Mouse (Mus musculus) macrophage (primary cell): ENCODE data around the gene Timp3. TPM values are rescaled to one million over a fixed set of nuclear protein-coding genes. Genes with fewer than 3 reads are reported as not detected.

Source experiments
- H3K27ac ChIP-seq: fragments of 350-480 bp; formaldehyde crosslinking; 2 replicates; pipeline ENCODE4 v1.9.0; 2021
- H3K36me3 ChIP-seq: fragments of 350-480 bp; formaldehyde crosslinking; 2 replicates; pipeline ENCODE4 v1.9.0; 2021; ENCODE audit errors: inconsistent target
- H3K4me3 ChIP-seq: fragments of 350-480 bp; formaldehyde crosslinking; 2 replicates; pipeline ENCODE4 v1.9.0; 2021; ENCODE audit errors: inconsistent target
- H3K79me2 ChIP-seq: fragments of 350-480 bp; formaldehyde crosslinking; 2 replicates; pipeline ENCODE4 v1.9.0; 2021; ENCODE audit errors: inconsistent target
- WGBS: methylation state at CpG from one replicate; pipeline ENCODE4 v1.1.7; 2026; ENCODE audit warnings: inconsistent platforms; ENCODE audit not compliant: missing documents; 5-methylcytosine and 5-hydroxymethylcytosine counted together
- polyA plus RNA-seq: library from polyadenylated mRNA; stranded (reverse); fragments of 250-400 nt; gene quantifications from 3 replicates; pipeline ENCODE4 v1.2.4, GENCODE M21; 2018; ENCODE audit warnings: inconsistent platforms

Gene Timp3
- polyA plus RNA-seq, 1 experiment from 2014 or later: 0.83 TPM

GRCm38 (mm10) chr10:86341589-86341988 lies 41.4 kb downstream of the Timp3 start:
- Histone ChIP-seq H3K4me3 (no peak overlapping the region), H3K79me2 (no peaks in the 10 kb centered on the region), H3K27ac (no peak overlapping the region), H3K36me3 (no peaks in the 10 kb centered on the region)
- WGBS: 92% methylated on average over 8 of the region's 8 CpGs

DNA sequence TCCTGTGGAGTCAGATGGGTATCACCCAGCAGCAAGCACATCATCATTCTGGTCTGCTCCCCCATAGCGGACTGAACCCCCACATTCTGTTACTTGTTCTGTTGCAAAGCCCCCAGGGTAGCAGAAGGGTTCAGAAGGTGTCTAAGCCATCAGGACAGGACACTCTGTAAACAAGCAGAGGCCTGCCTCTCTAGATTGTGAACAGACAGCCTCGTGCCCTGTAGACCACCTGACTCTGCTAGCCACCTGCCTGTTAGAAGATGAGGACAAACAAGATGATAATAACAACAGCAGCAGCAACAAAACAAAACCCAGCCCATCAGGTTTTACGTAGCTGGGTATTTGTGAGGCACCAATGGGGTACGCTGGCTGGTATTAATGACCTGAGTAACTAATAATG lies 42.0 kb downstream of the Timp3 start:
- WGBS: 98% methylated on average over 4 of the region's 4 CpGs
- no peak overlapping the region for H3K4me3 ChIP-seq
- H3K27ac ChIP-seq: no peak overlapping the region
- no peaks in the 10 kb centered on the region for H3K79me2 ChIP-seq
- no peaks in the 10 kb centered on the region for H3K36me3 ChIP-seq

DNA sequence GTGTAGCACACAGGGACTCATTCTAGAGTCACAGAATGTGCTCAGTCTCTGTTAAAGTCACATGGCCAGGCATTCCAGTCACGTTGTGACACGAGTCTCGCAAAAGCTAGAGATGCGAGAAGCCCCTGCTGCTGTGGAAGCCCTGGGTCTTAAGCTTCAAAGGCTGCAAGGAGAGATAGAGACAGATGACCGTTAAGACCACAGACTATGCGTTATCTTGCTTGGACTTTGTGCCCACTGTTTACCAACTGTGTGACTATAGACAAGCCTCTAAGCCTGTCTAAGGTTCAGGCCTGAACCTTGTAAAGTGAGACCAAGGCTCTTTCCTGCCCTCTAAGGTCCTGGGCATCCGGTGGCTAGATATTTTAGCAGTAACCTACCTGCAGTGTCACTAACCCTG lies 42.5 kb downstream of the Timp3 start:
- Histone ChIP-seq H3K36me3 (no peaks in the 10 kb centered on the region), H3K4me3 (no peak overlapping the region), H3K79me2 (no peaks in the 10 kb centered on the region), H3K27ac (no peak overlapping the region)
- WGBS: 87% methylated on average over 7 of the region's 7 CpGs

DNA sequence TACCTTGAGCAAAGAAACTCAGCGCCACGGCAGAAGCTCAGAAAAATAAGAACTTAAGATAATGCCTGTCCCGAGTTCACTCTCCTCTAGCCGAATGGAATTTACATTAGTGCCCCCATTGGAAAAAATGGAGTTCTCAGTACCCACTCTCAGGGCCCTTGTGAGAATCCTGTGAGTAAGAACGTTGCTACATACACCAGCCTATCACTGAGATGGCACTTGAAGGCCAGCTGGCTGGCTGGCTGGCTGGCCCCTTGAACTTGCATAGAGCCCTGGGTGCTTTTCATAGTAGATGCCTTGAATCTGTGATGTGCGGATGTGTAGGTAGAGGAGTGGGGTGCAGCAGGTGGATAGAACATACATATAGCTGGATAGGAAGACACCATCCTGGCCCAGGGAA lies 43.2 kb downstream of the Timp3 start:
- Histone ChIP-seq H3K79me2 (no peaks in the 10 kb centered on the region), H3K36me3 (no peaks in the 10 kb centered on the region), H3K27ac (no peak overlapping the region), H3K4me3 (no peak overlapping the region)
- 96% methylated on average over 6 of the region's 6 CpGs for WGBS

GRCm38 (mm10) chr10:86343931-86344330 lies 43.8 kb downstream of the Timp3 start:
- 95% methylated on average over 7 of the region's 7 CpGs for WGBS
- no peak overlapping the region for H3K4me3 ChIP-seq
- no peaks in the 10 kb centered on the region for H3K79me2 ChIP-seq
- no peak overlapping the region for H3K27ac ChIP-seq
- H3K36me3 ChIP-seq: no peaks in the 10 kb centered on the region

DNA sequence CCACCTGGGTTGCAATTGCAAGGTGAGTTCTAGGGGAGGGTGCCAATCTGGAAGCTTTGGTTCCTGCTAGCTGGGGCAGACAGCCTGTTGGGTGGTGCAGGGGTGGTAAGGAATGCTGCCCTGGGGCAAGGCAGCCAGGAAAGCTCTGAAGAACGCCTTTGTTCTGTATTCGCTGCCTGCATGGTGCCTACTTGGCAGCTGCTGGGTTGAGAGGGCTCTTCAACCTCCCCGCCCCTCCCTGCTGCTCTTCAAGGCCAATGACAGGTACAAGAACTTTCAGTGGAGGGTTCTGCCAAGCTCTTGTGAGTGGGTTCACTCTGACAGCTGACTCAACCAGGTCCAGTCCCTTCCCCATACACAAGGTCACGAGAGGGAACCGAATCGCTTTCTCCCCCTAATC lies 44.5 kb downstream of the Timp3 start:
- no peaks in the 10 kb centered on the region for H3K36me3 ChIP-seq
- no peak overlapping the region for H3K4me3 ChIP-seq
- H3K79me2 ChIP-seq: no peaks in the 10 kb centered on the region
- WGBS: 95% methylated on average over 6 of the region's 6 CpGs
- no peak overlapping the region for H3K27ac ChIP-seq

- no peaks in the 10 kb centered on the region for H3K79me2 ChIP-seq
- no peaks in the 10 kb centered on the region for H3K36me3 ChIP-seq
- no peak overlapping the region for H3K4me3 ChIP-seq
- WGBS: 90% methylated on average over 9 of the region's 9 CpGs
- no peak overlapping the region for H3K27ac ChIP-seq
These were observed 45.5 kb downstream of the Timp3 start for GRCm38 (mm10) chr10:86345645-86346044.

GRCm38 (mm10) chr10:86346235-86346840 lies 46.2 kb downstream of the Timp3 start:
- Histone ChIP-seq H3K36me3 (no peaks in the 10 kb centered on the region), H3K27ac (no peak overlapping the region), H3K79me2 (no peaks in the 10 kb centered on the region), H3K4me3 (no peak overlapping the region)
- 78% methylated on average over 2 of the region's 3 CpGs for WGBS

DNA sequence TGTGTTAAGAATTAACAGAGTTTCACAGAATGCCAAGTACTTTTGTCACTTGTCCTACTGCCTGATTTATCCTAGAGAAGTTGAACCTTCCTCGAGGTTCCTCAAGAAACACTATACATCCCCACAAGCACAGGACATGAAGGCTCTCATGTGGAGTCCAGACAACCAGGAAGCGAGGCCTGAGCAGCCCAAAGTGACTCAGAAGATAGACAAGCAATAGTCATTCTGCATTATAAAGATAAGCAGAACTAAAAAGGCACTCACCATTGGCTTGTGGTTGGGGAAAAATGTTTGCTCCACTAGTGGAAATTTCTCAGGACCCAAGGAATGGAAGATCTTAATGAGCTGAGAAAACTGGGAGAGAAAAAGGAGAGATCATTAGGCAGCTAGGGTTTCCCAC lies 51.1 kb downstream of the Timp3 start:
- 58% methylated on average over 2 of the region's 2 CpGs for WGBS
- H3K4me3 ChIP-seq: no peak overlapping the region
- no peaks in the 10 kb centered on the region for H3K36me3 ChIP-seq
- H3K27ac ChIP-seq: no peak overlapping the region
- H3K79me2 ChIP-seq: no peaks in the 10 kb centered on the region

DNA sequence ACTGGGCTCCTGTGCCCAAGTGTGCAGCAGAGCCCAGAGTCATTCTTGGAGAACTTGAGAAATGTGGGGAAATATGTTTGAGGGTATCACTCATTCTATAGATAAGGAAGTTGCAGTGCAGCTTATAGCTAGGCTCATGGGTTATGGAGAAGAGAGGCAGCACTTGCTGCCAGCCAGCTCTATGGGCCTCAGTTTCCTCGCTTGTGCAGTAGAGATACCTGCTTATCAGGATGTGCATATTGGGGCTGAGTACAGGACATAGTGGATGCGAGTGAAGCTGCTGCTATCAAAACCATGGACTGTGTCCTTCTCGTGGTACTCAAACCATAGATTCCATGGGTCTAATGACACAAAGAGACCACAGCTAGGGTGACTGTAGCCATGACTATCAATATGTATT lies 52.3 kb downstream of the Timp3 start:
- Histone ChIP-seq H3K36me3 (no peaks in the 10 kb centered on the region), H3K27ac (no peak overlapping the region)
- 95% methylated on average over 3 of the region's 3 CpGs for WGBS

GRCm38 (mm10) chr10:86356819-86357563 lies 56.8 kb downstream of the Timp3 start:
- 66% methylated on average over 5 of the region's 5 CpGs for WGBS
- Histone ChIP-seq H3K4me3 (no peak overlapping the region), H3K36me3 (no peaks in the 10 kb centered on the region), H3K27ac (no peak overlapping the region), H3K79me2 (no peaks in the 10 kb centered on the region)

More for the DNA sequence above, 52.3 kb downstream of the Timp3 start:
- Histone ChIP-seq H3K4me3 (no peak overlapping the region), H3K79me2 (no peaks in the 10 kb centered on the region)

GRCm38 (mm10) chr10:86358307-86358975 lies 58.3 kb downstream of the Timp3 start:
- Histone ChIP-seq H3K36me3 (no peaks in the 10 kb centered on the region), H3K27ac (no peak overlapping the region), H3K79me2 (no peaks in the 10 kb centered on the region), H3K4me3 (no peak overlapping the region)
- WGBS: 85% methylated on average over 7 of the region's 7 CpGs

GRCm38 (mm10) chr10:86359208-86359607 lies 59.0 kb downstream of the Timp3 start:
- 84% methylated on average over 2 of the region's 2 CpGs for WGBS
- H3K36me3 ChIP-seq: no peaks in the 10 kb centered on the region
- no peaks in the 10 kb centered on the region for H3K79me2 ChIP-seq
- H3K4me3 ChIP-seq: no peak overlapping the region
- H3K27ac ChIP-seq: no peak overlapping the region

- Histone ChIP-seq H3K36me3 (no peaks in the 10 kb centered on the region), H3K79me2 (no peaks in the 10 kb centered on the region), H3K27ac (no peak overlapping the region), H3K4me3 (no peak overlapping the region)
- 75% methylated on average over 4 of the region's 4 CpGs for WGBS
These were observed 59.5 kb downstream of the Timp3 start for GRCm38 (mm10) chr10:86359699-86360098.

DNA sequence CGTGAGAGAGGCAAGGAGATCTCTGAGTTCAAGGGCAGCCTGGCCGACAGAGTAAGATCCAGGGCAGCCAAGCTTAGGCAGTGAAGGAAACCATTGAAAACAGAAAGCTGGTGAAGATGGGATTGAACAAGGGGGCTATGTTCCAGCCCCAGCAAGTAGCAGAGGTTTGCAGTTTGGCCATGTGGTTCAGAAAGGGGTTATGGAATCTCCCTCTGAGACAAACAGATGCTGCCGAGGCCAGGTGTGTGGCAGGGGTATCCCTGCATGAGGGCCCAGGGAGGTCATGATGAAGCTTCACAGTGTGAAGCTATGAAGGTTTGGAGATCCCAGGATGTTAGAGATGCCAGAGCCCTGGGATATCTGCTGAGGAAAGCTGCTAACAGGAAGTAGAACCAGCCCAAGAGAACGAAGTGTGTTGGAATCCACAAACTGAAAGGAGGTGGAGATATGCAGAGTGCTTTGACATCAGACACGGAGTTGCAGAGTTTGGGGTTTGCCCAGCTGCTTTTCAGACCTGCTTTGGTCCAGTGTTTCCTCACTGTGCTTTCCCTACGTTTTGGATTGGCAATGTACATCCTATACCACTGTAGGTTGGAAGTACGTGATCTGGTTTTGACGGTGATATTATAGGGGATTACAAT lies 63.6 kb downstream of the Timp3 start:
- H3K27ac ChIP-seq: no peak overlapping the region
- H3K4me3 ChIP-seq: no peak overlapping the region
- H3K36me3 ChIP-seq: no peaks in the 10 kb centered on the region
- no peaks in the 10 kb centered on the region for H3K79me2 ChIP-seq
- WGBS: 89% methylated on average over 8 of the region's 8 CpGs
